Mouse (Mus musculus) CH12.LX (cell line): ENCODE measurements at regions not wholly inside any gene's neighbourhood (a gene's known extent, or its start where the extent isn't known, plus 50 kb on each side); places are given as distances from the start of the nearest gene placed in this dataset.

Experiments used
- DNase-seq: peaks from one replicate; pipeline ENCODE4 v3.0.0-alpha.2; 2013; ENCODE audit errors: extremely low read depth
- H3K27ac ChIP-seq: 2 replicates; pipeline ENCODE4 v1.5.1; 2012; ENCODE audit warnings: low read depth, mild to moderate bottlenecking, control low read depth, moderate library complexity; ENCODE audit not compliant: insufficient read depth
- H3K27me3 ChIP-seq: replicated peaks from 2 replicates; pipeline ENCODE3; 2012; ENCODE audit warnings: inconsistent platforms
- H3K36me3 ChIP-seq, 2 experiments: replicated peaks in 1 of 2; 2 replicates each; pipeline versions ENCODE3 to v1.6.1; 2012; ENCODE audit warnings: inconsistent platforms in 1 of 2, low read length in 1 of 2, mild to moderate bottlenecking in 1 of 2, mixed read lengths in 1 of 2, moderate library complexity in 1 of 2; ENCODE audit not compliant: control insufficient read depth in 1 of 2, insufficient read depth in 1 of 2
- H3K4me1 ChIP-seq, 2 experiments: 2 replicates each; pipeline ENCODE4 v1.6.1; 2012; ENCODE audit warnings: inconsistent platforms in 1 of 2, moderate library complexity in 1 of 2; ENCODE audit not compliant: insufficient read depth in 2 of 2, control insufficient read depth in 1 of 2
- H3K4me2 ChIP-seq: 2 replicates; pipeline ENCODE4 v1.6.1; 2012; ENCODE audit warnings: low read depth, mild to moderate bottlenecking, control low read depth; ENCODE audit not compliant: poor library complexity, insufficient read depth, severe bottlenecking
- H3K4me3 ChIP-seq, 3 experiments: fragments of 150-350 bp in 1 of 3; sonication (generic) in 1 of 3; replicated peaks in 1 of 3; 2 replicates each; pipeline versions ENCODE3 to v1.5.1; 2011 to 2012; ENCODE audit warnings: low read depth in 2 of 3, low read length in 2 of 3, mild to moderate bottlenecking in 2 of 3, moderate library complexity in 2 of 3, control low read depth in 1 of 3, improper control_type of control experiment in 1 of 3, inconsistent platforms in 1 of 3, mixed read lengths in 1 of 3; ENCODE audit not compliant: poor library complexity in 1 of 3
- H3K79me2 ChIP-seq: replicated peaks from 2 replicates; pipeline ENCODE4 v1.6.1; 2012; ENCODE audit warnings: mild to moderate bottlenecking, moderate library complexity; ENCODE audit not compliant: control insufficient read depth, poor library complexity, insufficient read depth, severe bottlenecking; ENCODE audit errors: extremely low read depth
- H3K9ac ChIP-seq: 2 replicates; pipeline ENCODE4 v1.6.1; 2012; ENCODE audit warnings: low read depth, mild to moderate bottlenecking, control low read depth, moderate library complexity; ENCODE audit not compliant: insufficient read depth
- H3K9me3 ChIP-seq: replicated peaks from 2 replicates; pipeline ENCODE3; 2012; ENCODE audit warnings: low read length, inconsistent platforms, mixed read lengths
- CHD1 ChIP-seq: IDR thresholded peaks from 2 replicates; pipeline ENCODE4 v1.6.1; 2012; ENCODE audit warnings: low read depth, low read length, improper control_type of control experiment, inconsistent platforms
- EP300 ChIP-seq: IDR thresholded peaks from 2 replicates; pipeline ENCODE4 v1.6.1; 2011; ENCODE audit warnings: low read length, improper control_type of control experiment
- IRF4 ChIP-seq: IDR thresholded peaks from 2 replicates; pipeline ENCODE4 v1.6.1; 2014; ENCODE audit warnings: low read depth, mild to moderate bottlenecking, inconsistent platforms, low read length, improper control_type of control experiment
- JUN ChIP-seq: IDR thresholded peaks from 2 replicates; pipeline ENCODE4 v1.6.1; 2011; ENCODE audit warnings: low read depth, mild to moderate bottlenecking, low read length, improper control_type of control experiment, moderate library complexity; ENCODE audit not compliant: insufficient read depth
- JUND ChIP-seq: conservative IDR thresholded peaks from 2 replicates; pipeline ENCODE4 v1.6.1; 2011; ENCODE audit warnings: low read depth, low read length, improper control_type of control experiment
- KAT2A ChIP-seq: IDR thresholded peaks from 2 replicates; pipeline ENCODE4 v1.6.1; 2012; ENCODE audit warnings: low read length, improper control_type of control experiment, inconsistent platforms; ENCODE audit not compliant: insufficient replicate concordance
- MAX ChIP-seq: IDR thresholded peaks from 2 replicates; pipeline ENCODE4 v1.6.1; 2011; ENCODE audit warnings: low read length, improper control_type of control experiment
- MXI1 ChIP-seq: IDR thresholded peaks from 2 replicates; pipeline ENCODE4 v1.6.1; 2011; ENCODE audit warnings: mild to moderate bottlenecking, low read depth, low read length, improper control_type of control experiment
- MYC ChIP-seq: IDR thresholded peaks from 2 replicates; pipeline ENCODE4 v1.6.1; 2011; ENCODE audit warnings: low read depth, mild to moderate bottlenecking, improper control_type of control experiment, low read length
- NRF1 ChIP-seq: IDR thresholded peaks from 2 replicates; pipeline ENCODE4 v1.6.1; 2014; ENCODE audit warnings: low read depth, mild to moderate bottlenecking, inconsistent platforms, low read length, improper control_type of control experiment, moderate library complexity
- PAX5 ChIP-seq: IDR thresholded peaks from 2 replicates; pipeline ENCODE4 v1.6.1; 2012; ENCODE audit warnings: low read length, inconsistent platforms, mixed read lengths
- RAD21 ChIP-seq: IDR thresholded peaks from 2 replicates; pipeline ENCODE4 v1.6.1; 2011; ENCODE audit warnings: low read depth, mild to moderate bottlenecking, low read length, improper control_type of control experiment, moderate library complexity
- RCOR1 ChIP-seq: conservative IDR thresholded peaks from 2 replicates; pipeline ENCODE4 v1.6.1; 2012; ENCODE audit warnings: low read depth, mild to moderate bottlenecking, inconsistent platforms, low read length, improper control_type of control experiment
- SIN3A ChIP-seq: IDR thresholded peaks from 2 replicates; pipeline ENCODE4 v1.6.1; 2012; ENCODE audit warnings: low read length, improper control_type of control experiment, inconsistent platforms
- SMC3 ChIP-seq: IDR thresholded peaks from 2 replicates; pipeline ENCODE4 v1.6.1; 2011; ENCODE audit warnings: low read depth, low read length, improper control_type of control experiment
- TBP ChIP-seq: conservative IDR thresholded peaks from 2 replicates; pipeline ENCODE4 v1.6.1; 2011; ENCODE audit warnings: low read depth, low read length, improper control_type of control experiment
- UBTF ChIP-seq: IDR thresholded peaks from 2 replicates; pipeline ENCODE4 v1.6.1; 2012; ENCODE audit warnings: low read depth, mild to moderate bottlenecking, inconsistent platforms, low read length, improper control_type of control experiment, moderate library complexity
- USF1 ChIP-seq: IDR thresholded peaks from 2 replicates; pipeline ENCODE4 v1.6.1; 2014; ENCODE audit warnings: low read depth, mild to moderate bottlenecking, inconsistent platforms, low read length, improper control_type of control experiment
- USF2 ChIP-seq: conservative IDR thresholded peaks from 2 replicates; pipeline ENCODE4 v1.6.1; 2011; ENCODE audit warnings: low read depth, low read length, improper control_type of control experiment
- ZMIZ1 ChIP-seq: IDR thresholded peaks from 2 replicates; pipeline ENCODE4 v1.6.1; 2012; ENCODE audit warnings: low read depth, mild to moderate bottlenecking, inconsistent platforms, low read length, improper control_type of control experiment
- dilution Hi-C: fragments of 300-500 bp; cut with MboI; formaldehyde crosslinking; loops from 2 replicates; pipeline ENCODE4 v1.14.3; 2020; ENCODE audit warnings: low sequenced_read_pairs; ENCODE audit not compliant: extremely low pct_unique_long_range_greater_than_20kb, extremely low pct_ligation_motif_present
- in situ Hi-C: fragments of 300-500 bp; cut with MboI; formaldehyde crosslinking; loops from 3 replicates; pipeline ENCODE4 v1.14.3; 2019; ENCODE audit warnings: low sequenced_read_pairs, low pct_ligation_motif_present, low pct_unique_long_range_greater_than_20kb, mixed read lengths

DNA sequence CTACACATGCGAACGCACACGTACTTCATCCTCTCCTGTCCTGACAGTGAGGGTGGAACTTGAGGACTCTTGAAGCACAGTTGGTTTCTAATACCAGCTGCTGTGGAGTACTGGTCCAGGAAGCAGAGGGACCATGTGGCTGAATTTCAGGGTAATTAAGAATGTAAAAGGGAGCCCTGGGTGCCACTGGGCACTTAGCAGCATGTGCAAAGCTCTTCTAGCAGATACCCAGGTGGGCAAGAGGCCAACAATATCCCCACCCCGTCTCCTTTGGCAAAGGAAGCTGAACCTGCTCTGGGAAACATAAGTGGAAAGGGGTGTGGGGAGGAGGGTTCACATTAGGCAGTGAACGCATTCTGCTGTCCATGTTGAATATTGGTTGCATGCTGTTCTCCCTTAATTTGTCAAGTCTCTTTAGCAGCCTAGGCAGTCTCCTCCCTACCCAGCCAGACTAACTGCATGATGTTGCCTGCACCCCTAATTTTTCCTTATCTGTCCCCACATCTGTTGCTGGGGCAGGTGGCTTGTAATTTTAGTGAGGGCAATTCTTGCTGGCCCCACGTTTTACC is 369.6 kb downstream of the Sorl1 start:
- no peaks in the 10 kb centered on the region for H3K79me2 ChIP-seq
- no peaks in the 10 kb centered on the region for H3K9me3 ChIP-seq
- H3K9ac ChIP-seq = no peak overlapping the region
- H3K27ac ChIP-seq = no peak overlapping the region
- in situ Hi-C loops = no loop called here
- no peaks in the 10 kb centered on the region for H3K27me3 ChIP-seq
- H3K4me2 ChIP-seq = no peak overlapping the region
- dilution Hi-C loops = no loop called here
- H3K36me3 ChIP-seq = no peaks in the 10 kb centered on the region
- TF ChIP-seq SMC3 (no peak), MXI1 (no peak), RCOR1 (no peak), TBP (no peak), PAX5 (no peak), NRF1 (no peak), KAT2A (no peak), MAX (no peak), USF1 (no peak), UBTF (no peak), JUND (no peak), IRF4 (no peak), ZMIZ1 (no peak), CHD1 (no peak)
- no peaks in the 10 kb centered on the region for H3K4me1 ChIP-seq
- H3K4me3 ChIP-seq = no peak overlapping the region
- DNase-seq = no peak

DNA sequence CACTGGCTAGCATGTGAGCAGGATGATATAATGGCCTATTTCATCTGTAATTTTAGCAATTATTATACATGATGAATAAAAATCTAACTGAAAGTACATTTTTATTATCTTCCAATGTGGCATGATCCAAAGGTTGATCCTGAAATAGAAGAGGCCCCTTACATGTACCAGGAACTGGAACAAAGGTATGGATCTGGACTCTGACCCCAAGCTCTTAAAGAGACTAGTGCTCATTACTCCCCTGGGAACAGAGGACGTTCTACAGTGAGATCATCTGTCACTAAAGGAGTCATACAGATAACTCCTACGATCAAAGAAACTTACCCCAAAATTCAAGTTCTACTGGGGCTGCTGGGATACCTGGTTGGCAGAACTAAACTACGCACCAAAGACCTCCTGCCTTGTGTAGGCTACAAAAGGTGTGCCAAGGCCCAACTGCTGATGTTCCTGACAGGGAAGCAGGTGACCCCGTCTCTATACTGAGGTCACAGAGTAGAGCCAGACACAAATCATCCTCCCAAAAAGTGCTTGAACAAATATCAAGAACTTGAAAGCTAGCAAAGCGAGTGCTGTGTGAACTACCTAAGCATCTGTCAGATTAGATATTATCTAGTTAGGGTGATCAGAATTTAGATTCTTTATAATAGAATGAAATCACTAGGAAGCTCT is 378.0 kb downstream of the Sorl1 start:
- H3K4me2 ChIP-seq = no peak overlapping the region
- in situ Hi-C loops (no loop called here), dilution Hi-C loops (no loop called here)
- TF ChIP-seq EP300 (no peak), MYC (no peak), JUN (no peak), USF2 (no peak), RAD21 (no peak), ZMIZ1 (no peak), SIN3A (no peak)
- no peaks in the 10 kb centered on the region for H3K79me2 ChIP-seq
- H3K27me3 ChIP-seq = no peaks in the 10 kb centered on the region
- no peaks in the 10 kb centered on the region for H3K4me1 ChIP-seq
- no peaks in the 10 kb centered on the region for H3K36me3 ChIP-seq
- H3K9ac ChIP-seq = no peak overlapping the region
- H3K27ac ChIP-seq = no peak overlapping the region
- no peaks in the 10 kb centered on the region for H3K9me3 ChIP-seq
- DNase-seq = no peak
- no peak overlapping the region for H3K4me3 ChIP-seq
